Mouse (Mus musculus) left cerebral cortex, postnatal 25 days (tissue): ENCODE results near the gene Selenbp1. TPM values are rescaled to one million over a fixed set of nuclear protein-coding genes. Genes with fewer than 3 reads are reported as not detected.

Experiments
- DNase-seq, 2 experiments: peaks; one replicate each; pipeline ENCODE4 v3.0.0; 2022; ENCODE audit warnings: low spot score in 2 of 2, mixed read lengths in 1 of 2
- intact Hi-C: fragments of 180-260 bp; cut with DNase I; formaldehyde crosslinking; loops from one replicate; pipeline ENCODE4 v1.15.1; 2025
- total RNA-seq, 2 experiments: library from RNA; stranded (reverse); gene quantifications; 2 replicates each; pipeline ENCODE4 v1.2.3; 2021

Selenbp1 gene
- total RNA-seq, 2 experiments from 2014 or later: 7.5 to 9.0 TPM

DNA sequence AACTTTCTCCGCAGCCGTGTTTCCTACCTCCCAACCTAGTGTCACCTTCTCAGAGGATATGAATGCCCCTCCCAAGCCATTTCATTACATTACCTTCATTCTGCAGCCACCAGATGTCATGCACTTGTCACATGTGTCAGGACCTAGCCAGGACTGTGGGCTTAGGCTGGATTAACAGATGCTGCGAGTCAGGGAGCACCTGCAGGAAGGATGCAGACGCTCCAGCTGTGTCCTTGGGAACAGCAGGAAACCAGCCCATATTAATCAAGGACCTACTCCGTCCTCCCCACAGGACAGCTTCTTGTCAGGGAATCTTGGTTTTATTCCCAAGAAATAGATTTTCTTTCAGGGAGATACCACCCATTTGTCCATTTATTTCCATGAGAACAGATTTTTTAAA is 27.5 kb downstream of the Selenbp1 start:
- intact Hi-C loops: no loop called here
- DNase-seq: no peak

DNA sequence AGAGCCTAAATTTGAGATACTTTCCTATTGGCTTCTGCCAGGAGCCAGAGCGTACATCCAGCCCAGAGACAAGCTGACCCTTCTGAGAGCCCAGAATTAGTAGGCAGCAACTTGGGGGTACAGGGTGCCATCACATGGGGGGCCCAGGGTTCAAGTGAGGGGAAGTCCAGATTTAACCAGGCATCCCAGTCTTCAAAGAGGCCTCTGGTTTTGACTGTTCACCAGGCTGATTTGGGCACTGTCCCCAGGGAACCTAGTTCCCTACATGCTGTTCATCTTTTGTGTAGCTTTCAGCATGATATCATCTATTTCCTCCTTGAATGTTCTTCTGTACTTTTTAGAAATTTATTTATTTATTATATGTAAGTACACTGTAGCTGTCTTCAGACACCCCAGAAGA is 32.1 kb downstream of the Selenbp1 start:
- no peak for DNase-seq
- intact Hi-C loops: no loop called here

DNA sequence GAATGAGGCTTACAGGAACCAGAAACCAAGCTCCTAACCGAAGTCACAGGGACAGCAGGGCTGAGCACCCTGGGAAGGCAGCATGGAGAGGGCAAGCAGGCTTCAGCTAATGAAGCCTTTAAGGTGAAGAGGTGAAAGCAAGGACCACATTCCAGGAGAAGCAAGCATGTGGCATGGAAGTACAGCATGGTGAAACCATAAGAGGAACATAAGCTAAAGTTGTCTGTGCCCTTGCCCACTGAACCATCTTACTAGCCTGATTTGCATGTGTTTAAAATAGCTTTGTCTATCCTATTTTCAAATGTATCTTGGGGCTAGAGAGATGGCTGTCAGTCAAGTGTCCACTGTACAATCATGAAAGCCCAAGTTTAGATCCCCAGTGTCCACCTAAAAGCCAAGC is 33.0 kb downstream of the Selenbp1 start:
- intact Hi-C loops: no loop called here
- no peak for DNase-seq

DNA sequence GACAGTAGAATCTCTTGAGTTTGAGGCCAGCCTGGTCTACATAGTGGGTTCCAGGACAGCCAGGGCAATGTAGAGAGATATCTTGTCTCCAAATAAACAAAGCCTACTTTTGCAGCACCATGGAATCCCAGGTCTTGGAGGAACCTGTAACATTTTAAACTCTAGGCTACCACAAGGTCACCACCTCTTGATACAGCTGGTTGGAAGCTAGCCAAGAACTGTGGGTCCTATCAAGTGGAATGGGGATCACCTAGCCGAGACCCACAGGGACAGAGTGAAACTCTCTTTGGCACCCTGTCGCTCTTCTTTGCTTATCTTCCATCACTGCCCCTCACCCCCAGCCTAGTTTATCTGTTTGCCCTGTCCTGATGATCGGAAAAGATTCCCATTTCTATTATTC is 39.7 kb downstream of the Selenbp1 start:
- intact Hi-C loops: no loop called here
- DNase-seq: no peak

DNA sequence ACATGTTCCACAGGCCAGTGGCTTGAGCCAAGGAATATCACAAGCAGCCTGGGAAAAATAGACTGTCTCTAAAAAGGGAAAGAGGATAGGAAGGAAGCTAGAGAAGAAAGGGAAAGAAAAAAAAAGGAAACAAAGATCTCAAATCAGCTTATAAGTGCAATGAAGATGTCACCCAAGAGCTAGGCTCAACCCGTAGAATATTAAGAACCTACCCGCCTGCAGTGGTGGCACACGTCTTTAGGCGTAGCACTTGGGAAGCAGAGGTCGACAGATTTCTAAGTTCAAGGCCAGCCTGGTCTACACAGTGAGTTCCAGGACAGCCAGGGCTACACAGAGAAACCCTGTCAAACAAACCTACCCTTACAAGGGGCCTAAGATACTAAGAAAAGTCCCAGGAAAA is 40.8 kb downstream of the Selenbp1 start:
- DNase-seq: no peak
- intact Hi-C loops: loop anchor here (2.0 kb wide), 1 partner anchor 19 kb away; the partner anchor contains the start of gene Rfx5

DNA sequence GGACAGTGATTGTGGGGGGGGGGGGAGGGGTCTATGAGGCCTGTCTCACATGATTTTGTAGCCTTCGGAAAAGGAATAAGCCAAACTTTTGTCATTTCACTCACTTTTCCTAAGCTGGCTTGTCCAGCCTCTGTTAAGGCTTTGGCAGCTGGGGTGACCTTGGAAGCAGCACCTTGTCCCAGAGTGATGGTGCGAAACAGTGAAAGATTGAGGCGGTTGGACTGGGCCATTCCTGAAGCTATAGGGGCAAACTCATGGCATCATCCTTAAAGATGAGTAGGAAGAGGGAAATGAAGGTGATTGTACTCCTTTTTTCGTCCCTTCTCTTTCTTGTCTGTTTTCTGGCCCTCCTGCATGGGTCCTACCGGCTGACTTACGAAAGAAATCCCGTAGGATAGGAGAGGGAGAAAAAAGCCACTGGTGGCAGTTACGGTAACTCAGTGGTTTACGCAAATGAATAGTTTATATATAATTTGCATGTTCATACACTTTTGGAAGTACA is 41.2 kb downstream of the Selenbp1 start:
- intact Hi-C loops: loop anchor here (2.0 kb wide), 1 partner anchor 19 kb away; the partner anchor contains the start of gene Rfx5
- no peak for DNase-seq

DNA sequence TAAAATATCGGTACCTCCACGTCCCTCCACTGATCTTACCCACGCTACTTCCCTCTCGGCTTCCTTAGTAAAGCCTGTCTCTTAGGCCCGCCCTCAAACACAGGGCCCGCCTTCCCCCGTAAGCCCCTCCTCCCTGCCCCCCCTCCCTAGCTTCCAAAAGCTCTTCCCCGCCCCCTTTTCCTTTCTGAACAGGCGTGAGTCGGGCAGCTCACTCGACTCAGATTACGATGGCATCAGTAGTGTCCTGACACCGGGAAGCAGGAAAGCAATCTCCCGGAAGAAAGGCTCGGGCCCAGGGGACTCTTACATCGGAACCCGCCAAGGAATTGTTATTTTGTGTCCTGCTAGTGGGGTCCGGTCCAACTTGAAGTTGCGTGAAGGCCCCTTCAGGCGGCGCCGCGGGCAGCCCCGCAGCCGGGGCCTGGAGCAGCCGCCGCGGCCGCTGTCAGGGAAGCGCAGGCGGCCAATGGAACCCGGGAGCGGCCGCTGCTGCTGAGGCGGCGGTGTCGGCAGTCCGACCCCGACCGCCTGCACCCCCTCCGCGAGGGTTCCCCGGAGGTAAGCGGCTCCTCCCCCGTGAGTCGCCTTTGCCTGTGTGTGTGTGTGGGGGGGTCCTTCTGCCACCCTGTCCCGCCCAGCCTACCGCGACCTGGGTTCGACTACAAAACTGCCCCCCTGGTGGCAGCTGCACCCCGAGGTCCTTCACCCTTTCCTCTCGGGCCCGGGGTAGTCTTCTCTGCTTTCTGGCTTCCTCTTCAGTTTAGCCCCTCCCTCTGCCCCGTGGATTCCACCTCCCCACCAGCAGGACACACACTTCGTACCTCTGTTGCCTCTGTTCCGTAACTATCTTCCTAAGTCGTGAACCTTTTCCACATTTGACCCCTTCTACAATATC is 41.9 kb downstream of the Selenbp1 start, which contains the start of gene Pi4kb:
TSS of gene Pi4kb (plus strand) at position 204 of the 895 bp plus-strand sequence.
- DNase-seq: peak; percentile 79 to 89
- intact Hi-C loops: loop anchor here (2.0 kb wide), 1 partner anchor 20 kb away; the partner anchor contains the start of gene Rfx5

DNA sequence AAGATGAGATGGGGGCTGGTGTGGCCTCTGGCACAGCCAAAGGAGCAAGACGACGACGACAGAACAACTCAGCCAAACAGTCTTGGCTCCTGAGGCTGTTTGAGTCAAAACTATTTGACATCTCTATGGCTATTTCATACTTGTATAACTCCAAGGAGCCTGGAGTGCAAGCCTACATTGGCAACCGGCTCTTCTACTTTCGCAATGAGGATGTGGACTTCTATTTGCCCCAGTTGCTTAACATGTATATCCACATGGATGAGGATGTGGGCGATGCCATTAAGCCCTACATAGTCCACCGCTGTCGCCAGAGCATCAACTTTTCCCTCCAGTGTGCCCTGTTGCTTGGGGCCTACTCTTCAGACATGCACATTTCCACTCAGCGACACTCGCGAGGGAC is 51.5 kb downstream of the Selenbp1 start:
- intact Hi-C loops: no loop called here
- DNase-seq: no peak

DNA sequence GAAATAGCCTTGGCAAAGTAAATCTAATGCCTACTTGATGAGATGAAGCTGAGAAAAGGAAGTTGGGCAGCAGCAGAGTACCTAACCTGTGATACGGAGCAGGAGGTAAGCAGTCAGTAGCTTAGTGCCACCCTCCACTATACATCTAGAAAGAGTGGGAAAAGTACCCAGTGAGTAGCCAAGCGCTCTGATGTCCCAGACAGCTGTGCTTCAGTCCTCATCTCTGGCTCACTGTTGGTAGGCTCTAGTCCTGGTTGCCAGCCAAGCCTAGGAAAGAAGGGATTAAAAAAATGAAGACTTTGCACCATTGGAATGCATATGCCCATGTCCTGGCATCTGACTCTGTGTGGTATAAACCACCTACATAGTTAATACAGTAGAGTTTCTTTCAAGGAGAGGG is 52.7 kb downstream of the Selenbp1 start:
- no peak for DNase-seq
- intact Hi-C loops: no loop called here

DNA sequence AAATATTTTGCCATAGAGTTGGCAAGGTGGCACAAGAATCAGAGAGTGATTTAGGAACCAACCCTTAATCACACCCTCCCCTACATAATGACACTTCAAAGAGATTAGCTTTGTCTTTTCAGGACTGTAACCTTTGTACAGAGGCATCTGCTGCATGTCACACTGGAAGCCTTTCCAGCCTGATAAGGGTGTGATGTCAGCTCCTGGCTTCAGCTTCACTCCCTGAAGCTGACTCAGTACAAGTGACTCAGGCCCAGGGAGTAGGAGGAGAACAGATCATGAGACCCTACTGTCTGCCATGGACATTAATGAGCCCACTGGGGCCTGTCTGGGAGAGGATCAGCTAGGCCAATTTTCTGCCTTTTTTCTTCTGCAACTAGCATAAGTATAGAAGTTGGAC is 54.7 kb downstream of the Selenbp1 start:
- intact Hi-C loops: no loop called here
- DNase-seq: peak in 1 of 2 experiments; percentile 60

DNA sequence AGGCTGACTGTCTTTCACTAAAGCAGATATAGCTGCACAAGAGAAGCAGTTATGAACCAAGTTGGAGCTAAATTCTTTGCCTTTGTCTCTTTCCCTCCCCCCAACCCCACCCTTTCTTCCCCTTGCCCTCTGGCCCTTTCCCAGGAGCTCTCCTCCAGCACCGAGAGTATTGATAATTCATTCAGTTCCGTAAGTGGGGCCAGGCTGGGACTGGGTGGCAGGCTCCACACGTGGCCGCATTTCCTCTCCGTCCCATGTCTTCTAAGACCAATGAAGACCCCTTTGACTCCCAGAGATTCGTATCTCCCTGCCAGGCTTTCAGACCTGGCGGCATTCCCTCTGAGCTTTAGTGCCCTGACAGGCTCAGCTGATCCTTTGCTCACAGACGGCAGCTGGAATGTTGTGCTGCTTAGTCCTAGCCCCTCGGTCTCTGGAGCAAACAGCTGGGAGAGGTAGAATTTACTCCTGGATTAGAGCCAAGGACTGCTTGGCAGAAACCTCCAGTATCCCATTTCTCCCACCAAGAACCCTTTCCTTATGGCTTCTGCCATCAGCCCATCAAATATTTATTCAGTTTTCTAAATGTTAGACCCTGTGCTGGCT is 56.4 kb downstream of the Selenbp1 start:
- intact Hi-C loops: no loop called here
- no peak for DNase-seq

Other genes starting within 250 kb of the Selenbp1 start
- 1 to 10 TPM in 1 of 2 experiments, not detected in 1; 1.1 TPM for gene Selenbp2, start 239.5 kb upstream of the Selenbp1 start, total RNA-seq
- 1 to 10 TPM; 3.3 to 3.4 TPM for gene Cgn, start 146.6 kb upstream of the Selenbp1 start, total RNA-seq
- 10 to 100 TPM; 57.4 to 58.1 TPM for gene Pogz, start 95.5 kb upstream of the Selenbp1 start, total RNA-seq
- 100 to 1,000 TPM; 263 to 284 TPM for gene Psmb4, start 46.1 kb upstream of the Selenbp1 start, total RNA-seq
- gene Rfx5, start 21.0 kb downstream of the Selenbp1 start, total RNA-seq: 10 to 100 TPM; 22.2 to 27.6 TPM
- 10 to 100 TPM; 51.0 to 61.8 TPM for gene Pi4kb, start 41.7 kb downstream of the Selenbp1 start, total RNA-seq
- gene Zfp687, start 82.4 kb downstream of the Selenbp1 start, total RNA-seq: 10 to 100 TPM; 21.4 to 22.2 TPM
- gene Psmd4, start 109.6 kb downstream of the Selenbp1 start, total RNA-seq: 100 to 1,000 TPM; 154 to 156 TPM
- gene Pip5k1a, start 173.9 kb downstream of the Selenbp1 start, total RNA-seq: 10 to 100 TPM; 51.1 to 51.7 TPM
- 10 to 100 TPM; 36.2 to 43.7 TPM for gene Vps72, start 178.0 kb downstream of the Selenbp1 start, total RNA-seq
- gene Tmod4, start 191.4 kb downstream of the Selenbp1 start, total RNA-seq: not detected
- gene Scnm1, start 201.0 kb downstream of the Selenbp1 start, total RNA-seq: 10 to 100 TPM; 42.1 to 46.2 TPM
- 10 to 100 TPM; 16.8 to 18.1 TPM for gene Lysmd1, start 201.0 kb downstream of the Selenbp1 start, total RNA-seq
- gene Tnfaip8l2, start 209.3 kb downstream of the Selenbp1 start, total RNA-seq: 1 to 10 TPM; 2.6 to 3.2 TPM
- 10 to 100 TPM; 24.7 to 25.3 TPM for gene Sema6c, start 227.4 kb downstream of the Selenbp1 start, total RNA-seq